Mouse (Mus musculus) testis, adult 2 months (tissue): Measurements from ENCODE around the gene Aig1.

Experiments used
- CTCF ChIP-seq: fragments of 200-500 bp; IDR thresholded peaks from 2 replicates; pipeline ENCODE4 v1.5.1; 2012; ENCODE audit warnings: low read depth, mild to moderate bottlenecking, inconsistent platforms, low read length, moderate library complexity; ENCODE audit not compliant: control insufficient read depth, insufficient read depth, insufficient replicate concordance
- POLR2A ChIP-seq: fragments of 200-500 bp; IDR thresholded peaks from 2 replicates; pipeline ENCODE4 v1.6.1; 2012; ENCODE audit warnings: low read depth, mild to moderate bottlenecking, inconsistent platforms, low read length, moderate library complexity; ENCODE audit not compliant: control insufficient read depth

- TF ChIP-seq CTCF, result no peak
- TF ChIP-seq POLR2A, result no peak
These were observed 25.0 kb downstream of the Aig1 start for GRCm38 (mm10) chr10:13843746-13844145.
